Mouse (Mus musculus): ENCODE data around the gene Vav2.

DNA sequence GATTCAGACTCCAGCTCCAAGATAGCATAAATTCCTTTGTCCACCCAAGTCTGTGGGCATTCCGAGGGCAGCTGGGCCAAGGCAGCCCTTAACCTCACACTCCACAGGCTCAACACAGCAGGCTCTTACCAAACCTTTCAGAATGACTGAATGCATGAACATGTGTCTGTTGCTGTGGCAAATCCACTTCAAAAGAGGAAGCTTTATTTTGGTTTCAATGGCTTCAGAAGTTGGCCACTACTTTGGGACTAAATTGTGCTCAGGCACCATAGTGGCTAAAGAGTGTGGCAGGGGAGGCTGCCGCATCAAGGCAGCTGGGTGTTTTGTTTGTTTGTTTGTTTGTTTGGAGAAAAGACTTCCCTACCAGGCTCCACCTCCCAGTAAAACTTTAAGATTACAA is 26.8 kb downstream of the Vav2 start:
- TF ChIP-seq POLR2A (IDR thresholded peaks at IDR 0.05; ENCODE audit: insufficient read depth, low read length) (no peak), CTCF (IDR thresholded peaks at IDR 0.05; ENCODE audit: low read depth, low read length) (no peak)

Data from ES-Bruce4 (cell line).